Mouse (Mus musculus): ENCODE data around the gene Timp3. TPM values are rescaled to one million over a fixed set of nuclear protein-coding genes. Genes with fewer than 3 reads are reported as not detected.
A peak's percentile ranks its signal among the peaks of the same experiment; 100 is the strongest.

Timp3 gene
- polyA plus RNA-seq, 1 experiment from 2014 or later = 51.2 TPM

- Histone ChIP-seq H3K9ac (no peak overlapping the region), H3K9me3 (no peaks in the 10 kb centered on the region), H3K36me3 (no peaks in the 10 kb centered on the region), H3K4me1 (replicated peaks) (peaks cover 11% of the 10 kb centered on the region), H3K4me2 (no peak overlapping the region), H3K27ac (replicated peaks) (no peak overlapping the region), H3K27me3 (no peaks in the 10 kb centered on the region), H3K4me3 (no peak overlapping the region)
- no peak for ATAC-seq (ENCODE audit: low read depth)
- 98% methylated on average over 2 of the region's 2 CpGs for WGBS
Measured at GRCm38 (mm10) chr10:86384655-86385054, 84.5 kb downstream of the Timp3 start.

GRCm38 (mm10) chr10:86385656-86386055 is 85.5 kb downstream of the Timp3 start:
- Histone ChIP-seq H3K9ac (no peak overlapping the region), H3K9me3 (no peaks in the 10 kb centered on the region), H3K4me2 (no peak overlapping the region), H3K27me3 (no peaks in the 10 kb centered on the region), H3K4me1 (replicated peaks) (peaks cover 16% of the 10 kb centered on the region), H3K27ac (replicated peaks) (no peak overlapping the region), H3K4me3 (no peak overlapping the region), H3K36me3 (no peaks in the 10 kb centered on the region)
- WGBS = 81% methylated on average over 4 of the region's 4 CpGs
- ATAC-seq (ENCODE audit: low read depth) = no peak

- H3K4me2 ChIP-seq = no peak overlapping the region
- H3K4me3 ChIP-seq = no peak overlapping the region
- peaks cover 16% of the 10 kb centered on the region for H3K4me1 ChIP-seq (replicated peaks)
- H3K27me3 ChIP-seq = no peaks in the 10 kb centered on the region
- H3K9me3 ChIP-seq = no peaks in the 10 kb centered on the region
- WGBS = 80% methylated on average over 4 of the region's 4 CpGs
- ATAC-seq (ENCODE audit: low read depth) = no peak
- no peak overlapping the region for H3K9ac ChIP-seq
- H3K27ac ChIP-seq (replicated peaks) = no peak overlapping the region
- no peaks in the 10 kb centered on the region for H3K36me3 ChIP-seq
Measured at GRCm38 (mm10) chr10:86386232-86386631, 86.1 kb downstream of the Timp3 start.

GRCm38 (mm10) chr10:86387821-86388440 is 87.8 kb downstream of the Timp3 start:
- no peak overlapping the region for H3K4me2 ChIP-seq
- no peaks in the 10 kb centered on the region for H3K36me3 ChIP-seq
- no peak overlapping the region for H3K4me3 ChIP-seq
- H3K9ac ChIP-seq = no peak overlapping the region
- ATAC-seq (ENCODE audit: low read depth) = no peak
- H3K4me1 ChIP-seq (replicated peaks) = peaks cover 16% of the 10 kb centered on the region
- no peak overlapping the region for H3K27ac ChIP-seq (replicated peaks)
- no peaks in the 10 kb centered on the region for H3K27me3 ChIP-seq
- WGBS = 83% methylated on average over 5 of the region's 5 CpGs
- H3K9me3 ChIP-seq = no peaks in the 10 kb centered on the region

- WGBS = 61% methylated on average over 6 of the region's 6 CpGs
- ATAC-seq (ENCODE audit: low read depth) = no peak
- no peak overlapping the region for H3K4me3 ChIP-seq
- no peaks in the 10 kb centered on the region for H3K9me3 ChIP-seq
- no peaks in the 10 kb centered on the region for H3K27me3 ChIP-seq
- H3K27ac ChIP-seq (replicated peaks) = no peak overlapping the region
- no peak overlapping the region for H3K4me2 ChIP-seq
- no peak overlapping the region for H3K9ac ChIP-seq
- H3K36me3 ChIP-seq = no peaks in the 10 kb centered on the region
- H3K4me1 ChIP-seq (replicated peaks) = peaks cover 16% of the 10 kb centered on the region
Measured at GRCm38 (mm10) chr10:86388803-86389202, 88.6 kb downstream of the Timp3 start.

GRCm38 (mm10) chr10:86389357-86389756 is 89.2 kb downstream of the Timp3 start:
- peaks cover 16% of the 10 kb centered on the region for H3K4me1 ChIP-seq (replicated peaks)
- H3K36me3 ChIP-seq = no peaks in the 10 kb centered on the region
- no peak for ATAC-seq (ENCODE audit: low read depth)
- H3K4me2 ChIP-seq = no peak overlapping the region
- no peak overlapping the region for H3K9ac ChIP-seq
- H3K27me3 ChIP-seq = no peaks in the 10 kb centered on the region
- no peak overlapping the region for H3K27ac ChIP-seq (replicated peaks)
- 83% methylated on average over 3 of the region's 3 CpGs for WGBS
- no peak overlapping the region for H3K4me3 ChIP-seq
- no peaks in the 10 kb centered on the region for H3K9me3 ChIP-seq

GRCm38 (mm10) chr10:86389913-86390312 is 89.7 kb downstream of the Timp3 start:
- Histone ChIP-seq H3K9ac (no peak overlapping the region), H3K4me1 (replicated peaks) (peaks cover 16% of the 10 kb centered on the region), H3K9me3 (no peaks in the 10 kb centered on the region), H3K27ac (replicated peaks) (no peak overlapping the region), H3K4me3 (no peak overlapping the region), H3K4me2 (no peak overlapping the region), H3K36me3 (no peaks in the 10 kb centered on the region), H3K27me3 (no peaks in the 10 kb centered on the region)
- peak; percentile 56; the same call in 1 of the 2 replicates for ATAC-seq (ENCODE audit: low read depth)
- 47% methylated on average over 2 of the region's 2 CpGs for WGBS

- no peaks in the 10 kb centered on the region for H3K9me3 ChIP-seq
- no peak for ATAC-seq (ENCODE audit: low read depth)
- H3K9ac ChIP-seq = no peak overlapping the region
- H3K4me3 ChIP-seq = no peak overlapping the region
- no peaks in the 10 kb centered on the region for H3K27me3 ChIP-seq
- no peak overlapping the region for H3K27ac ChIP-seq (replicated peaks)
- H3K4me2 ChIP-seq = no peak overlapping the region
- WGBS = 83% methylated on average over 3 of the region's 3 CpGs
- H3K4me1 ChIP-seq (replicated peaks) = peaks cover 16% of the 10 kb centered on the region
- H3K36me3 ChIP-seq = no peaks in the 10 kb centered on the region
Measured at GRCm38 (mm10) chr10:86392399-86392798, 92.2 kb downstream of the Timp3 start.

- H3K4me2 ChIP-seq = no peak overlapping the region
- ATAC-seq (ENCODE audit: low read depth) = no peak
- H3K4me1 ChIP-seq (replicated peaks) = no peaks in the 10 kb centered on the region
- no peaks in the 10 kb centered on the region for H3K36me3 ChIP-seq
- no peak overlapping the region for H3K27ac ChIP-seq (replicated peaks)
- no peaks in the 10 kb centered on the region for H3K27me3 ChIP-seq
- no peaks in the 10 kb centered on the region for H3K9me3 ChIP-seq
- WGBS = 86% methylated on average over 4 of the region's 4 CpGs
- no peak overlapping the region for H3K9ac ChIP-seq
- no peak overlapping the region for H3K4me3 ChIP-seq
Measured at GRCm38 (mm10) chr10:86397577-86398346, 97.6 kb downstream of the Timp3 start.

- 56% methylated on average over 2 of the region's 2 CpGs for WGBS
Measured at GRCm38 (mm10) chr10:86398347-86398720, 98.2 kb downstream of the Timp3 start.

More at GRCm38 (mm10) chr10:86398347-86398720, 98.2 kb downstream of the Timp3 start:
- Histone ChIP-seq H3K27me3 (no peaks in the 10 kb centered on the region), H3K4me2 (no peak overlapping the region), H3K4me3 (no peak overlapping the region), H3K36me3 (no peaks in the 10 kb centered on the region), H3K9ac (no peak overlapping the region), H3K9me3 (no peaks in the 10 kb centered on the region), H3K4me1 (replicated peaks) (no peaks in the 10 kb centered on the region), H3K27ac (replicated peaks) (no peak overlapping the region)
- ATAC-seq (ENCODE audit: low read depth) = no peak

Measured in neural tube, embryonic 13.5 days (tissue).